Mouse (Mus musculus) megakaryocyte, embryonic 14.5 days (primary cell): ENCODE measurements around the gene Wfdc15a.

Experiments used
- FLI1 ChIP-seq: IDR thresholded peaks from 2 replicates; pipeline ENCODE4 v1.6.1; 2012; ENCODE audit warnings: low read length, inconsistent platforms, mixed read lengths
- GATA1 ChIP-seq: IDR thresholded peaks from 3 replicates; pipeline ENCODE4 v1.6.1; 2012; ENCODE audit warnings: mixed read lengths, low read length, inconsistent platforms, borderline replicate concordance

DNA sequence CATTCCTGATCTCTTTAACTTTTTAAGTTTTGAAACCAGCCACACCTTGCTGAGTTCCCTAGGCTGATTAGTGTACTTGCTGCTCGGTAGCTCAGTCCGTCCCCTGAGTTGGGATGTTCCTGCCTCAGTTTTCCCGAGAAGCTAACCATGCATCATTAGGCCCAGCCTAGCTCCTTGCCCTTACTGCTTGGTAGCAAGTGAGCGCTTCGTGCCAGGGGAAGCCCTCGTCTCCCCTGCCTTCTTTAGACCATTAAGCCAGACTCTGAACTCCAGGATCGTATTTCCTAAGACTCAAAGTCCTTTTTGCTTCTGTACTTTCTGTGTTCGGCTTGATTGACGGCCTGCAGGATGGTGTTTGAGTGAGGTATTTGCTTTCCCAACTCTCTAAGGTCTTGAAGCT lies 16.6 kb downstream of the Wfdc15a start:
- TF ChIP-seq GATA1: no peak
- no peak for TF ChIP-seq FLI1
